Mouse (Mus musculus) limb, embryonic 14.5 days (tissue): Measurements from ENCODE around the gene Syce3. TPM values are rescaled to one million over a fixed set of nuclear protein-coding genes. Genes with fewer than 3 reads are reported as not detected.

ENCODE experiments used
- ATAC-seq: fragments of 200-750 bp; cut with Nextera tagmentation; 2 replicates; pipeline ENCODE4 v1.8.0; 2017; ENCODE audit warnings: low read depth, moderate number of reproducible peaks, moderate TSS enrichment; ENCODE audit not compliant: low FRiP score
- DNase-seq: peaks from one replicate; pipeline ENCODE4 v3.0.0-alpha.2; 2015; ENCODE audit warnings: low spot score
- H3K27ac ChIP-seq: fragments of 300-500 bp; sonication (generic); replicated peaks from 2 replicates; pipeline ENCODE4 v1.5.1; 2014; ENCODE audit warnings: low read depth, mild to moderate bottlenecking, low read length, moderate library complexity, mixed read lengths
- H3K27me3 ChIP-seq: fragments of 300-500 bp; sonication (generic); 2 replicates; pipeline ENCODE4 v1.6.1; 2014; ENCODE audit warnings: low read length, mixed read lengths; ENCODE audit not compliant: control insufficient read depth, insufficient read depth
- H3K36me3 ChIP-seq: fragments of 300-500 bp; sonication (generic); 2 replicates; pipeline ENCODE4 v1.6.1; 2014; ENCODE audit warnings: mild to moderate bottlenecking, low read length, moderate library complexity, mixed read lengths; ENCODE audit not compliant: control insufficient read depth, insufficient read depth
- H3K4me1 ChIP-seq: fragments of 300-500 bp; sonication (generic); 2 replicates; pipeline ENCODE4 v1.6.1; 2014; ENCODE audit warnings: antibody characterized with exemption, low read length, mixed read lengths; ENCODE audit not compliant: control insufficient read depth, insufficient read depth
- H3K4me2 ChIP-seq: fragments of 300-500 bp; sonication (generic); replicated peaks from 2 replicates; pipeline ENCODE4 v1.6.1; 2014; ENCODE audit warnings: low read depth, mild to moderate bottlenecking, low read length, moderate library complexity; ENCODE audit not compliant: severe bottlenecking
- H3K4me3 ChIP-seq: fragments of 300-500 bp; sonication (generic); replicated peaks from 2 replicates; pipeline ENCODE4 v1.5.1; 2014; ENCODE audit warnings: low read length
- H3K9ac ChIP-seq: fragments of 300-500 bp; sonication (generic); 2 replicates; pipeline ENCODE4 v1.6.1; 2014; ENCODE audit warnings: mild to moderate bottlenecking, low read depth, low read length, moderate library complexity; ENCODE audit not compliant: severe bottlenecking
- H3K9me3 ChIP-seq: fragments of 300-500 bp; sonication (generic); 2 replicates; pipeline ENCODE4 v1.6.1; 2016; ENCODE audit warnings: low read length; ENCODE audit not compliant: control insufficient read depth
- POLR2A ChIP-seq: fragments of 200-500 bp; IDR thresholded peaks from 2 replicates; pipeline ENCODE4 v1.8.0; 2012; ENCODE audit warnings: inconsistent platforms, mild to moderate bottlenecking, moderate library complexity, borderline replicate concordance; ENCODE audit not compliant: insufficient read depth, insufficient read length; ENCODE audit errors: extremely low read depth
- WGBS: fragments of 180-500 bp; shearing (Covaris S2); extraction: QIAGEN DNeasy Blood & Tissue Kit; methylation state at CpG from one replicate; pipeline ENCODE4 v1.1.7; 2014; 5-methylcytosine and 5-hydroxymethylcytosine counted together
- polyA plus RNA-seq, 2 experiments: library from polyadenylated mRNA; depleted of rRNA in 1 of 2; stranded (reverse) in 1 of 2; unstranded in 1 of 2; fragments of >200 nt; fragmentation: Nextera tagmentation in 1 of 2; extraction: Ambion mirVana in 1 of 2; gene quantifications; 2 replicates each; pipeline versions ENCODE4 v1.2.1 to v1.2.3; 2012 to 2014

The Syce3 gene
- polyA plus RNA-seq, 2 experiments = not detected

DNA sequence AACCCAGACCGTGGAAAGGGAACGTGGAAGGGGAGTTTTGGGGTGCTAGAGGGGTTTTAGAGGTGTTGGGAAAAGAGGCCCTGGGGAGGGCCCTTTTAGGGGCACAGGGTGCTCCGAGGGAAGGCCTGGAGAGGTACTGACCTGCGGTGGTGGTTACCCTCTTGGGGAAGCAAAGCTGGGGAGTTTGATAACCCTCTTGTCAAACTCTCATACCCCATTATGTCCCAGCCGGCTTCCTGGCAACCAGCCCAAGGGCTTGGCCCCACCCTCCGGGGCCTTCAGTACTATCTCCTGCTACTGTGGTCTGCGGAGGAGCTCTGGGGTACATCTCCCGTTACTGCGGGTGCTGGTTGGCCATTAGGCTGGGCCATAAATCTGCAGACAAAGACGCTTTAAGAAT, 30.9 kb downstream of the Syce3 start:
- Histone ChIP-seq H3K27ac (no peak overlapping the region), H3K4me1 (peaks cover 14% of the 10 kb centered on the region), H3K36me3 (no peaks in the 10 kb centered on the region), H3K4me3 (peak overlapping the region; percentile 35), H3K9me3 (no peaks in the 10 kb centered on the region), H3K4me2 (peak overlapping the region; percentile 67), H3K27me3 (peaks cover 51% of the 10 kb centered on the region), H3K9ac (peak overlapping the region; percentile 48; the same call in 1 of the 2 replicates)
- ATAC-seq (no peak), DNase-seq (no peak)
- WGBS = 10% methylated on average over 10 of the region's 10 CpGs
- no peak for TF ChIP-seq POLR2A

- no peak for DNase-seq
- Histone ChIP-seq H3K36me3 (no peaks in the 10 kb centered on the region), H3K27ac (no peak within 1 kb of the TSS), H3K4me1 (peaks cover 18% of the 10 kb centered on the region), H3K9ac (peak within 1 kb of the TSS; percentile 48), H3K9me3 (no peaks in the 10 kb centered on the region), H3K4me3 (peak within 1 kb of the TSS; percentile 35), H3K27me3 (peaks cover 51% of the 10 kb centered on the region), H3K4me2 (peak within 1 kb of the TSS; percentile 67)
- 1% methylated on average over 29 of the region's 33 CpGs for WGBS
- no peak for ATAC-seq
- no peak for TF ChIP-seq POLR2A
Observed at GRCm38 (mm10) chr15:89378831-89379401, 31.4 kb downstream of the Syce3 start, which contains the start of gene Odf3b. Gene Odf3b, minus strand, starts transcription at chr15:89379282.

DNA sequence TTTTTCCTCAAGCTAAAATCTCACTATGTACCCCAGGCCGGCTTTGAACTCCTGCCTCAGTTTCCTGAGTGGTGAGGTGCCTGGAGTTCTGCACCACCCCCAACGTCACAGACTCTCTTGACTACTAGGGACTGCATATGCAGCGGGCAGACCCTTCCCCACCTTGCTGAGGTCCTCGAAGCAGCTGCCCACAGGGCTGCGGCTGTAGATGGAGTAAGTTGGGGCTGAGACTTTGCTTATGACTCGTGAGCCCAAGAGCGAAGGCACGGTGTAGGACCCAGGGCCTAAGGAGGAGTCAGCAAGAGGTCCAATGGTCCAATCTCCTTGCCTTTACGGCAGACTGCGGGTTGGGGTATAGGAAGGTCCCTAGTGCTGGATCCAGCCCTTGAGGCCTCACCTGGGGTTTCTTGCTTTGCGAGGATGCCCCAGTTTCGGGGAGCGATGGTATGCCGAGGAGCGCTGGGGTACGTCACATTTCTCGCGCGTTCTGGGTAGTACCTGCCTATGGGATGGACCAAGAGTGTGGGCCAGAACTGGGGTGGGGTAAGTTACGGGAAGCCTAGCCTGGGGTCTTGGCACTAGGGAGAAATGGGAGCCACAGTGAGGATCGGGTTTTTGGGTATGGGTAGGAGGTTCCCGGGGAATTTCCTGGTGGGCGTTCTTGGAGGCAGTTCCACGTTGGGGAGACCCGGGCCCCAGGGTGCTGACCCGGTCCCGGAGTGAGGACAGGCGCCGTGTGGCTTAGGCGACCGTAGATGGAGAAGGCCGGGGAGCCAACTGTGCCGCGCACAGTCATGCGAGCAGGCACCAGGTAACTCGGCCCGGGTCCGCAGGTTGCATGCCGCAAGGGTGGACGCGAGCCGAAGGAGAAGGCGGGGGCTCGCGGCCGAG, 32.1 kb downstream of the Syce3 start:
- Histone ChIP-seq H3K4me1 (peaks cover 19% of the 10 kb centered on the region), H3K27ac (no peak overlapping the region), H3K9me3 (no peaks in the 10 kb centered on the region), H3K4me2 (peak overlapping the region; percentile 67), H3K36me3 (no peaks in the 10 kb centered on the region), H3K4me3 (peak overlapping the region; percentile 35), H3K9ac (peak overlapping the region; percentile 48), H3K27me3 (peaks cover 51% of the 10 kb centered on the region)
- WGBS = 14% methylated on average over 46 of the region's 46 CpGs
- TF ChIP-seq POLR2A = no peak
- no peak for DNase-seq
- no peak for ATAC-seq

GRCm38 (mm10) chr15:89377362-89377761, 32.9 kb downstream of the Syce3 start:
- H3K4me3 ChIP-seq = no peak overlapping the region
- peaks cover 51% of the 10 kb centered on the region for H3K27me3 ChIP-seq
- 4% methylated on average over 18 of the region's 18 CpGs for WGBS
- DNase-seq = no peak
- no peak overlapping the region for H3K27ac ChIP-seq
- H3K9me3 ChIP-seq = no peaks in the 10 kb centered on the region
- no peak for ATAC-seq
- TF ChIP-seq POLR2A = no peak
- no peak overlapping the region for H3K9ac ChIP-seq
- H3K36me3 ChIP-seq = peaks cover 4% of the 10 kb centered on the region; the same call in 1 of the 2 replicates
- peaks cover 23% of the 10 kb centered on the region for H3K4me1 ChIP-seq
- no peak overlapping the region; the same call in 1 of the 2 replicates for H3K4me2 ChIP-seq

DNA sequence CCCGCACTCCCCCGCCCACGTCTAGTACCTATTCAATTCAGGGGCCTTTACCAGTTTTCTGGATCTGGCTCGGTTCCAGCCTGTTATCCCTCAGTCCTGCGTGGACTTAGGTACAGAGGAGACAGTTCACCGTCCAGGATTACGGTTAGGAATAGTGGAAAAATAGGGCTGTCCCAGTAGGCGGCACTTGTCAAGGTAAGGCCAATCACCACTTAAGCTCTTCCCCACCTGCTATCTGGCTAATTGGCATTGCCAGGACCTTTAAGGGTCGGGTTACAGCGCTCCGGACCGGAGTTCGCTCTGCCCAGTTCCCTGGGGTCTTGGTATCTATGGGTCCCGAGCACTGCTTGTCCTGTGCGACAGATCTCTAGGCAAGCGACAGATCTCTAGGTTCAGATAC, 33.3 kb downstream of the Syce3 start, which contains the start of gene Tymp:
Tymp (minus strand) TSS at position 83 of the 400 bp plus-strand sequence.
- Histone ChIP-seq H3K4me2 (no peak within 1 kb of the TSS; the same call in 1 of the 2 replicates), H3K27me3 (peaks cover 51% of the 10 kb centered on the region), H3K9ac (no peak within 1 kb of the TSS), H3K27ac (no peak within 1 kb of the TSS), H3K4me3 (no peak within 1 kb of the TSS), H3K9me3 (no peaks in the 10 kb centered on the region), H3K4me1 (peaks cover 23% of the 10 kb centered on the region), H3K36me3 (peaks cover 8% of the 10 kb centered on the region)
- ATAC-seq = no peak
- 15% methylated on average over 16 of the region's 16 CpGs for WGBS
- no peak for TF ChIP-seq POLR2A
- no peak for DNase-seq
